Mouse (Mus musculus) midbrain, embryonic 10.5 days (tissue): ENCODE results near the gene Otud4. TPM values are rescaled to one million over a fixed set of nuclear protein-coding genes. Genes with fewer than 3 reads are reported as not detected.

Source experiments
- DNase-seq: peaks from one replicate; pipeline ENCODE4 v3.0.0-alpha.2; 2017; ENCODE audit warnings: low spot score
- H3K27ac ChIP-seq: fragments of 300-500 bp; sonication (generic); replicated peaks from 2 replicates; pipeline ENCODE4 v1.5.1; 2016; ENCODE audit warnings: mild to moderate bottlenecking
- H3K27me3 ChIP-seq: fragments of 300-500 bp; sonication (generic); 2 replicates; pipeline ENCODE4 v1.6.1; 2016; ENCODE audit warnings: low read depth, mild to moderate bottlenecking; ENCODE audit not compliant: poor library complexity, severe bottlenecking
- H3K36me3 ChIP-seq: fragments of 300-500 bp; sonication (generic); 2 replicates; pipeline ENCODE4 v1.6.1; 2016; ENCODE audit warnings: mild to moderate bottlenecking, moderate library complexity
- H3K4me1 ChIP-seq: fragments of 300-500 bp; sonication (generic); 2 replicates; pipeline ENCODE4 v1.6.1; 2016
- H3K4me3 ChIP-seq: fragments of 300-500 bp; sonication (generic); 2 replicates; pipeline ENCODE4 v1.5.1; 2016; ENCODE audit warnings: mild to moderate bottlenecking, moderate library complexity
- H3K9me3 ChIP-seq: fragments of 300-500 bp; sonication (generic); replicated peaks from 2 replicates; pipeline ENCODE4 v1.6.1; 2016; ENCODE audit warnings: mild to moderate bottlenecking
- WGBS: fragments of 180-500 bp; shearing (Covaris S2); methylation state at CpG from one replicate; pipeline ENCODE4 v1.1.7; 2016; 5-methylcytosine and 5-hydroxymethylcytosine counted together
- polyA plus RNA-seq: library from polyadenylated mRNA; unstranded; fragments of >200 nt; fragmentation: Nextera tagmentation; extraction: Ambion mirVana; gene quantifications from 2 replicates; pipeline ENCODE4 v1.2.1, GENCODE M21; 2016

Otud4 gene
- polyA plus RNA-seq, 1 experiment from 2014 or later: 15.4 TPM

DNA sequence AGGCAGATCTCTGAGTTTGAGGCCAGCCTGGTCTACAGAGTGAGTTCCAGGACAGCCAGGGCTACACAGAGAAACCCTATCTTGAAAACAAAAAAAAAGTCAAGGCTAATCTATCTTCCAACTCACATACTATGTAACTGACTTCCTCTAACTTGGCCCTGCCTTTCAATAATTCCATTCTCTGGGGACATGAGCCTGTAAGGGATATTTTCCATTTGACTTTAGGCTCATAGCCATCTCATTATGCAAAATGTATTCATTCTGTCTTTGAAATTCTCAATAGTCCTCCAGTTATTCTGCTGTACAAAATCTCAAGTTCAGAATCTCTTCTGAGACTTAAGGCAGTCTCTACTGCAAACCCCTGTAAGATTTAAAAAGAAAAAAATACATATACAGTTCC, 82.1 kb downstream of the Otud4 start:
- no peak for DNase-seq
- no peak overlapping the region for H3K4me3 ChIP-seq
- no peaks in the 10 kb centered on the region for H3K9me3 ChIP-seq
- H3K27me3 ChIP-seq: no peaks in the 10 kb centered on the region
- H3K4me1 ChIP-seq: no peaks in the 10 kb centered on the region
- H3K27ac ChIP-seq: no peak overlapping the region
- H3K36me3 ChIP-seq: peaks cover 61% of the 10 kb centered on the region

DNA sequence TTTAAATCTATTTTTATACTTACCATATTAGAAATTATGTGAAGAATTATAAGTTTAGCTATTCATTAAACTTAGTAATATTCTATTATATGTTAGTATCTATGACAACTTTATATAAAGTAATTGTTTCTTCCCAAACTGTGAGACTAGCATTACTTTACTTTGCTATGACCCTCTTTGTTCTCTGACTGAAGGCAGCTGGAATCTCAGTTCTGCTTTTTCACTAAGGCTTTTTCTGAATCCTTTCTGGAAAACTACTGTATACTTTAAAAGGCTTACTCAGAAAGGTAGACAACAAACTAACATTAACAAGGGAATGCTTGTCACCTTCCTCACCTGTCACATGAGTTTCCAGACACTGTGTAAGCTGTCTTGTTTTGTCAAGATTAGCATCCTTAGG, 83.9 kb downstream of the Otud4 start:
- no peak for DNase-seq
- Histone ChIP-seq H3K27me3 (no peaks in the 10 kb centered on the region), H3K4me1 (no peaks in the 10 kb centered on the region), H3K4me3 (no peak overlapping the region), H3K9me3 (no peaks in the 10 kb centered on the region), H3K36me3 (peaks cover 47% of the 10 kb centered on the region), H3K27ac (no peak overlapping the region)

DNA sequence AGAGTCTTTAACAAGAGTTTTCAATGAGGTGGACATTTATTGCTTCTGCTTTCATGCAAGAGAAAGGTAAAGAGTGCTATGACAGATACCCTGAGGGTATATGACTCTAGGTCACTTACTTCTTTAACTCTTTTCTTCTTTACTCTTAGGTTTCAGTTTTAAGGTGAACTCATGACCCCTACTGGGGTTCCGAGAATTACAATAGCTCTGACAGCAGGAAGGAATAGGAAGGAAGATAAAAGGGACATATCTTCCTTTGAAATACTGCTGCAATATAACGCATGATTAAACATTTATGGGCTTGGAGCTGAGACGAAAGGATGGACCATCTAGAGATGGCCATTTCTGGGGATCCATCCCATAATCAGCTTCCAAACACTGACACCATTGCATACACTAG, 85.2 kb downstream of the Otud4 start:
- no peak overlapping the region for H3K4me3 ChIP-seq
- DNase-seq: no peak
- H3K9me3 ChIP-seq: no peaks in the 10 kb centered on the region
- H3K27me3 ChIP-seq: no peaks in the 10 kb centered on the region
- 66% methylated on average over 3 of the region's 3 CpGs for WGBS
- H3K36me3 ChIP-seq: peaks cover 49% of the 10 kb centered on the region
- no peak overlapping the region for H3K27ac ChIP-seq
- H3K4me1 ChIP-seq: no peaks in the 10 kb centered on the region

Other genes with a start within 250 kb of the Otud4 start
- 36.1 and 39.0 TPM in 2 replicates for gene Smad1, start 240.1 kb upstream of the Otud4 start, polyA plus RNA-seq
- 132 and 142 TPM in 2 replicates for gene Abce1, start 72.1 kb downstream of the Otud4 start, polyA plus RNA-seq
- 42.0 and 43.4 TPM in 2 replicates for gene Anapc10, start 72.2 kb downstream of the Otud4 start, polyA plus RNA-seq